Mouse (Mus musculus): ENCODE results near the gene Usp39. TPM values are rescaled to one million over a fixed set of nuclear protein-coding genes. Genes with fewer than 3 reads are reported as not detected.
A peak's percentile ranks its signal among the peaks of the same experiment; 100 is the strongest.

Gene Usp39
- polyA plus RNA-seq, 1 experiment from 2014 or later = 16.0 TPM

- no peak for TF ChIP-seq CTCF (IDR thresholded peaks at IDR 0.05; ENCODE audit: low read depth)
- peaks cover 22% of the 10 kb centered on the region for H3K36me3 ChIP-seq (ENCODE audit: control insufficient read depth, insufficient read depth)
- 62% methylated on average over 5 of the region's 5 CpGs for WGBS
- H3K4me3 ChIP-seq (ENCODE audit: low read depth, low read length) = no peak overlapping the region
- H3K9ac ChIP-seq (ENCODE audit: low read depth, low read length) = no peak overlapping the region
- H3K4me2 ChIP-seq (replicated peaks; ENCODE audit: low read depth) = no peak overlapping the region
- no peak for ATAC-seq
- peaks cover 3% of the 10 kb centered on the region; the same call in 1 of the 2 replicates for H3K4me1 ChIP-seq (replicated peaks; ENCODE audit: control insufficient read depth, insufficient read depth, low read length)
- no peaks in the 10 kb centered on the region for H3K9me3 ChIP-seq (ENCODE audit: control insufficient read depth)
- no peaks in the 10 kb centered on the region for H3K27me3 ChIP-seq (replicated peaks; ENCODE audit: control insufficient read depth, insufficient read depth, low read length)
- no peak overlapping the region for H3K27ac ChIP-seq (ENCODE audit: low read depth, low read length)
These were observed 7.8 kb upstream of the Usp39 start for GRCm38 (mm10) chr6:72352636-72353405.

DNA sequence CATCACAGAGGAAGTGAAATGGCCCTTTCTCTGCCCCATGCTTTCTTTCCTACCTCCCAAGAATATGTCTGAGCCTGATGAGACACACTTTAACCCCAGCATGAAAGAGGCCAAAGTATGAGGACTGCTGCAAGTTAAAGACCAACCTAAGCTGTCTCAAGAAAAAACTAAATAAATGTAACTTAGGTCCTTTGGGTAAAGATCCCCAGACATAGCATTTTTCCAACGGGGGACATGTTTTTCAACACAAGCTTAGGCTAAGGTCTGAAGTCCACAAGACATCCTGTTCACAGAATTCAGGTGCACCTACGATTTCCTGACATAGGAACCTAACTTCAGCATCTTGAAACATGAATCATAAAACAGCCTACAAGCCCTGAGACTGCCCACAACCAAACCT lies 5.2 kb upstream of the Usp39 start:
- 82% methylated on average over 2 of the region's 2 CpGs for WGBS
- Histone ChIP-seq H3K4me2 (replicated peaks; ENCODE audit: low read depth) (no peak overlapping the region), H3K27me3 (replicated peaks; ENCODE audit: control insufficient read depth, insufficient read depth, low read length) (no peaks in the 10 kb centered on the region), H3K9me3 (ENCODE audit: control insufficient read depth) (no peaks in the 10 kb centered on the region), H3K9ac (ENCODE audit: low read depth, low read length) (no peak overlapping the region), H3K27ac (ENCODE audit: low read depth, low read length) (peak overlapping the region; percentile 28; the same call in 1 of the 2 replicates), H3K4me3 (ENCODE audit: low read depth, low read length) (no peak overlapping the region), H3K36me3 (ENCODE audit: control insufficient read depth, insufficient read depth) (peaks cover 22% of the 10 kb centered on the region), H3K4me1 (replicated peaks; ENCODE audit: control insufficient read depth, insufficient read depth, low read length) (peaks cover 3% of the 10 kb centered on the region; the same call in 1 of the 2 replicates)
- no peak for ATAC-seq
- TF ChIP-seq CTCF (IDR thresholded peaks at IDR 0.05; ENCODE audit: low read depth) = no peak

- Histone ChIP-seq H3K27ac (ENCODE audit: low read depth, low read length) (no peak overlapping the region), H3K9ac (ENCODE audit: low read depth, low read length) (no peak overlapping the region), H3K9me3 (ENCODE audit: control insufficient read depth) (no peaks in the 10 kb centered on the region), H3K36me3 (ENCODE audit: control insufficient read depth, insufficient read depth) (peaks cover 22% of the 10 kb centered on the region), H3K4me3 (ENCODE audit: low read depth, low read length) (no peak overlapping the region), H3K27me3 (replicated peaks; ENCODE audit: control insufficient read depth, insufficient read depth, low read length) (no peaks in the 10 kb centered on the region), H3K4me1 (replicated peaks; ENCODE audit: control insufficient read depth, insufficient read depth, low read length) (no peaks in the 10 kb centered on the region; the same call in 1 of the 2 replicates), H3K4me2 (replicated peaks; ENCODE audit: low read depth) (peak overlapping the region; percentile 94)
- no peak for TF ChIP-seq CTCF (IDR thresholded peaks at IDR 0.05; ENCODE audit: low read depth)
- ATAC-seq = no peak
- WGBS = 68% methylated on average over 10 of the region's 10 CpGs
These were observed 3.4 kb upstream of the Usp39 start for GRCm38 (mm10) chr6:72348411-72348810.

- Histone ChIP-seq H3K4me1 (replicated peaks; ENCODE audit: control insufficient read depth, insufficient read depth, low read length) (no peaks in the 10 kb centered on the region; the same call in 1 of the 2 replicates), H3K9me3 (ENCODE audit: control insufficient read depth) (no peaks in the 10 kb centered on the region), H3K27ac (ENCODE audit: low read depth, low read length) (peak within 1 kb of the TSS; percentile 47), H3K4me2 (replicated peaks; ENCODE audit: low read depth) (peak within 1 kb of the TSS; percentile 94), H3K36me3 (ENCODE audit: control insufficient read depth, insufficient read depth) (peaks cover 22% of the 10 kb centered on the region), H3K27me3 (replicated peaks; ENCODE audit: control insufficient read depth, insufficient read depth, low read length) (no peaks in the 10 kb centered on the region), H3K4me3 (ENCODE audit: low read depth, low read length) (peak within 1 kb of the TSS; percentile 70), H3K9ac (ENCODE audit: low read depth, low read length) (peak within 1 kb of the TSS; percentile 74)
- TF ChIP-seq CTCF (IDR thresholded peaks at IDR 0.05; ENCODE audit: low read depth) = peak; percentile 44
- under 1% methylated on average over 65 of the region's 72 CpGs for WGBS
- peak; percentile 55 for ATAC-seq
These were observed 2.4 kb upstream of the Usp39 start, which contains the start of gene 0610030E20Rik for GRCm38 (mm10) chr6:72347166-72347941. TSS of gene 0610030E20Rik (plus strand) at chr6:72347317.

DNA sequence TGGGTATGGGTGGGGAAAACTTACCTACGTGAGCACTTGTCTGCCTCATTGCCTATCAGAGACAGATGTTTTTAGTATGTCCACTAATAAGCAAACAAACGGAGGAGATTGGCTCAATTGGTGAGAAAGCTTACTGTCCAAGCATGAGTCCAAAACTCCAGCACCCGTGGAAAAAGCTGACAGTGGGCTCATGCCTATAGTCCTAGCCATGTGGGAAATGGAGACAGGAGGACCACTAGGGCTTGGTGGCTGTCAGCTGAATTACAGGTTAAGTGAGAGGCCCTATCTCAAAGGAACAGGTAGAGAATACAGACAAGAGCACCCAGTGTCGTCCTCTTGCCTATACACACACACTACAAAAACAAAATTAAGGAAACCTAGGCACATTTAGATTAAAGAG lies 1.3 kb upstream of the Usp39 start:
- Histone ChIP-seq H3K4me1 (replicated peaks; ENCODE audit: control insufficient read depth, insufficient read depth, low read length) (no peaks in the 10 kb centered on the region; the same call in 1 of the 2 replicates), H3K27me3 (replicated peaks; ENCODE audit: control insufficient read depth, insufficient read depth, low read length) (no peaks in the 10 kb centered on the region), H3K9me3 (ENCODE audit: control insufficient read depth) (no peaks in the 10 kb centered on the region), H3K9ac (ENCODE audit: low read depth, low read length) (no peak overlapping the region), H3K4me2 (replicated peaks; ENCODE audit: low read depth) (no peak overlapping the region), H3K27ac (ENCODE audit: low read depth, low read length) (no peak overlapping the region), H3K4me3 (ENCODE audit: low read depth, low read length) (no peak overlapping the region), H3K36me3 (ENCODE audit: control insufficient read depth, insufficient read depth) (peaks cover 22% of the 10 kb centered on the region)
- TF ChIP-seq CTCF (IDR thresholded peaks at IDR 0.05; ENCODE audit: low read depth) = no peak
- ATAC-seq = no peak
- 87% methylated on average over 4 of the region's 4 CpGs for WGBS

- no peak for TF ChIP-seq CTCF (IDR thresholded peaks at IDR 0.05; ENCODE audit: low read depth)
- Histone ChIP-seq H3K4me2 (replicated peaks; ENCODE audit: low read depth) (peak overlapping the region; percentile 87), H3K27ac (ENCODE audit: low read depth, low read length) (no peak overlapping the region), H3K4me1 (replicated peaks; ENCODE audit: control insufficient read depth, insufficient read depth, low read length) (no peaks in the 10 kb centered on the region; the same call in 1 of the 2 replicates), H3K27me3 (replicated peaks; ENCODE audit: control insufficient read depth, insufficient read depth, low read length) (no peaks in the 10 kb centered on the region), H3K9me3 (ENCODE audit: control insufficient read depth) (no peaks in the 10 kb centered on the region), H3K36me3 (ENCODE audit: control insufficient read depth, insufficient read depth) (peaks cover 19% of the 10 kb centered on the region), H3K4me3 (ENCODE audit: low read depth, low read length) (peak overlapping the region; percentile 85), H3K9ac (ENCODE audit: low read depth, low read length) (peak overlapping the region; percentile 90; the same call in 1 of the 2 replicates)
- 51% methylated on average over 6 of the region's 6 CpGs for WGBS
- no peak for ATAC-seq
These were observed 649 bp upstream of the Usp39 start for GRCm38 (mm10) chr6:72345633-72346032.
